8 mouse cellular contexts compared by ENCODE assay signal in genomic region chr17:29636118-29636517, GRCm38 (mm10). TPM values are rescaled to one million over a fixed set of nuclear protein-coding genes. Genes with fewer than 3 reads are reported as not detected.
A peak's percentile ranks its signal among the peaks of the same experiment; 100 is the strongest.
DNase-seq lines count a peak whose midpoint lies in the region; ATAC-seq lines count a peak whose summit lies in the region.

No protein-coding gene starts in this region.

- H3K4me3 ChIP-seq in liver, embryonic 11.5 days (ENCODE audit: low read depth, low read length), result no peak overlapping the region
- no peak overlapping the region for H3K4me3 ChIP-seq in midbrain, embryonic 11.5 days (ENCODE audit: low read depth, low read length)

- no peak overlapping the region for H3K9ac ChIP-seq in liver, embryonic 11.5 days (ENCODE audit: low read depth, low read length)
- H3K9ac ChIP-seq in midbrain, embryonic 11.5 days (ENCODE audit: low read length), result no peak overlapping the region

- peaks cover 48% of the 10 kb centered on the region for H3K36me3 ChIP-seq in liver, embryonic 11.5 days (ENCODE audit: control insufficient read depth, insufficient read depth, low read length)
- H3K36me3 ChIP-seq in midbrain, embryonic 11.5 days (ENCODE audit: control insufficient read depth, insufficient read depth, low read length), result peaks cover 41% of the 10 kb centered on the region

- no peak overlapping the region for H3K4me2 ChIP-seq in liver, embryonic 11.5 days
- no peak overlapping the region for H3K4me2 ChIP-seq in midbrain, embryonic 11.5 days

- 69% methylated on average over 5 of the region's 5 CpGs for WGBS in liver, embryonic 11.5 days
- 81% methylated on average over 5 of the region's 5 CpGs for WGBS in midbrain, embryonic 11.5 days

- H3K9me3 ChIP-seq in liver, embryonic 11.5 days (ENCODE audit: control insufficient read depth, low read length), result no peaks in the 10 kb centered on the region
- no peaks in the 10 kb centered on the region for H3K9me3 ChIP-seq in midbrain, embryonic 11.5 days (ENCODE audit: control insufficient read depth, low read length)

- no peak for DNase-seq in frontal cortex, postnatal 14 days (ENCODE audit: low spot score in 2 of 2)
- DNase-seq in liver (peak; percentile 60), adipocyte (ENCODE audit: low spot score) (peak; percentile 43)
- no peak for DNase-seq in liver, embryonic 11.5 days (ENCODE audit: low spot score)
- DNase-seq in embryo, embryonic 11 days, result peak; percentile 42
- DNase-seq in midbrain, embryonic 11.5 days (ENCODE audit: low spot score, missing footprints), result no peak

- peaks cover 23% of the 10 kb centered on the region for H3K4me1 ChIP-seq in liver, embryonic 11.5 days (replicated peaks; ENCODE audit: control insufficient read depth, insufficient read depth, low read length)
- no peaks in the 10 kb centered on the region for H3K4me1 ChIP-seq in midbrain, embryonic 11.5 days (ENCODE audit: control insufficient read depth, insufficient read depth, low read length)

- H3K27ac ChIP-seq in liver, embryonic 11.5 days (ENCODE audit: low read depth, low read length), result no peak overlapping the region
- H3K27ac ChIP-seq in midbrain, embryonic 11.5 days (ENCODE audit: low read depth, low read length), result no peak overlapping the region

- H3K27me3 ChIP-seq in liver, embryonic 11.5 days (replicated peaks; ENCODE audit: control insufficient read depth, insufficient read depth, low read length), result no peaks in the 10 kb centered on the region
- H3K27me3 ChIP-seq in midbrain, embryonic 11.5 days (ENCODE audit: control insufficient read depth, insufficient read depth, low read length), result no peaks in the 10 kb centered on the region

- ATAC-seq in frontal cortex, adult (ENCODE audit: low TSS enrichment), result peak; percentile 61
- ATAC-seq in liver, embryonic 11.5 days (replicated peaks; ENCODE audit: low FRiP score), result no peak
- peak; percentile 59 for ATAC-seq in megakaryocyte progenitor cell, adult 5-6 weeks (replicated peaks; ENCODE audit: poor library complexity)
- ATAC-seq in midbrain, embryonic 11.5 days (ENCODE audit: low FRiP score), result no peak

RNA-seq across cellular contexts. Expression of gene Gm28043, which starts 21.4 kb away (rescaled TPM):
- polyA plus RNA-seq in liver, embryonic 11.5 days (2014; fragmentation: Nextera tagmentation; extraction: Ambion mirVana), result 2.0 and 2.6 TPM in 2 replicates
- 0.68 and 0.94 TPM in 2 replicates for total RNA-seq in megakaryocyte progenitor cell, adult 5-6 weeks (2015)
- 5.6 and 7.5 TPM in 2 replicates for total RNA-seq in megakaryocyte progenitor cell, adult 5-6 weeks (2017)
- polyA plus RNA-seq in midbrain, embryonic 11.5 days (2014; fragmentation: Nextera tagmentation; extraction: Ambion mirVana), result 2.2 and 2.7 TPM in 2 replicates

RNA-seq across cellular contexts. Expression of gene Rnf8, which starts 21.5 kb away (rescaled TPM):
- polyA plus RNA-seq in liver, embryonic 11.5 days (2014; fragmentation: Nextera tagmentation; extraction: Ambion mirVana), result 76.9 and 77.1 TPM in 2 replicates
- 18.1 and 19.9 TPM in 2 replicates for total RNA-seq in megakaryocyte progenitor cell, adult 5-6 weeks (2015)
- 42.2 and 63.5 TPM in 2 replicates for total RNA-seq in megakaryocyte progenitor cell, adult 5-6 weeks (2017)
- 106 and 111 TPM in 2 replicates for polyA plus RNA-seq in midbrain, embryonic 11.5 days (2014; fragmentation: Nextera tagmentation; extraction: Ambion mirVana)

RNA-seq across cellular contexts. Expression of gene Cmtr1, which starts 24.3 kb away (rescaled TPM):
- polyA plus RNA-seq in liver, embryonic 11.5 days (2014; fragmentation: Nextera tagmentation; extraction: Ambion mirVana), result 126 and 130 TPM in 2 replicates
- total RNA-seq in megakaryocyte progenitor cell, adult 5-6 weeks (2015), result 16.5 and 37.1 TPM in 2 replicates
- 136 and 148 TPM in 2 replicates for total RNA-seq in megakaryocyte progenitor cell, adult 5-6 weeks (2017)
- 144 and 150 TPM in 2 replicates for polyA plus RNA-seq in midbrain, embryonic 11.5 days (2014; fragmentation: Nextera tagmentation; extraction: Ambion mirVana)

Comparison
In these comparisons a context has a peak if more than half of its experiments do, and no peak if none do; other contexts are left out.
1. DNase-seq: peak in liver (single experiment), adipocyte (single experiment) and embryo, embryonic 11 days (single experiment); none in frontal cortex, postnatal 14 days (0 of 2), liver, embryonic 11.5 days (single experiment) and midbrain, embryonic 11.5 days (single experiment).
2. ATAC-seq: peak in frontal cortex, adult (single experiment) and megakaryocyte progenitor cell, adult 5-6 weeks (single experiment); none in liver, embryonic 11.5 days (single experiment) and midbrain, embryonic 11.5 days (single experiment).